Mouse (Mus musculus): ENCODE measurements around the gene Fam219b.

- TF ChIP-seq E2F4 (IDR thresholded peaks at IDR 0.05; ENCODE audit: insufficient read depth) (no peak), USF1 (IDR thresholded peaks at IDR 0.05; ENCODE audit: low read depth) (no peak), MYOG (IDR thresholded peaks at IDR 0.05; ENCODE audit: control insufficient read depth in 1 of 3, insufficient read depth in 1 of 3, insufficient read length in 2 of 3, low read depth in 2 of 3) (no peak), TCF12 (IDR thresholded peaks at IDR 0.05; ENCODE audit: insufficient read depth, poor library complexity, severe bottlenecking) (no peak), POLR2A (IDR thresholded peaks at IDR 0.05; ENCODE audit: insufficient read length, low read depth) (no peak), TCF3 (IDR thresholded peaks at IDR 0.05; ENCODE audit: insufficient read length, low read depth) (no peak), CEBPB (IDR thresholded peaks at IDR 0.05; ENCODE audit: insufficient read depth, poor library complexity, severe bottlenecking) (no peak), SRF (IDR thresholded peaks at IDR 0.05; ENCODE audit: control insufficient read depth, insufficient read length, low read depth) (no peak), MAX (IDR thresholded peaks at IDR 0.05; ENCODE audit: low read depth) (no peak), MYOD1 (IDR thresholded peaks at IDR 0.05; ENCODE audit: control insufficient read depth in 1 of 3, insufficient read length in 2 of 3, low read depth in 2 of 3) (no peak)
These were observed 11.9 kb downstream of the Fam219b start for GRCm38 (mm10) chr9:57549186-57549585.
